Mouse (Mus musculus): ENCODE measurements at regions not wholly inside any gene's neighbourhood (a gene's known extent, or its start where the extent isn't known, plus 50 kb on each side); places are given as distances from the start of the nearest gene placed in this dataset.

- no peak for ATAC-seq (replicated peaks; ENCODE audit: poor library complexity)
Observed at GRCm38 (mm10) chr12:12820668-12821351, 120.9 kb downstream of the Mycn start.

- no peak for ATAC-seq (replicated peaks; ENCODE audit: poor library complexity)
Observed at GRCm38 (mm10) chr12:12819746-12820145, 122.0 kb downstream of the Mycn start.

GRCm38 (mm10) chr12:12814693-12815092 is 127.0 kb downstream of the Mycn start:
- ATAC-seq (replicated peaks; ENCODE audit: poor library complexity): no peak

DNA sequence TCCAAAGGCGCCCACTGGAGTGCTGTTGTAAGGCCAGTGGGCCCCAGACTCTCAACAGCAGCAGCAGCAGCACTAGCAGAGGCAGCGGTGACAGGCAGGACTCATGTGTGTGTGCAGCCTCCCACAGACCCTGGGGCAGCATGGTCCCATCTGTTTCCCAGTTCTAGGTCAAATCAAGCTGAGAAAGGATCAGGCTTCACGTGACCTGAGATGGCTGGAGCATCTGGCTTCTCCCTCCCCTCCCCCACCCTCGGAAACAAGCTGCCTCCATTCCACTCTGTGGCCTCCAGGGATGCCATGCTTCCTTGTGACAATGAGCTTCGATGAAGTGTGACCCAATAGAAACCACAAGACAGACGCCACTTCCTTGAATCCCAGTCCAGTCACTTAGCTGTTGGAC is 128.8 kb downstream of the Mycn start:
- peak; percentile 37; the same call in 1 of the 2 replicates for ATAC-seq (replicated peaks; ENCODE audit: poor library complexity)

- ATAC-seq (replicated peaks; ENCODE audit: poor library complexity): no peak
Observed at GRCm38 (mm10) chr12:12810943-12811342, 130.8 kb downstream of the Mycn start.

GRCm38 (mm10) chr12:12810159-12810885 is 131.4 kb downstream of the Mycn start:
- peak; percentile 60; the same call in 1 of the 2 replicates for ATAC-seq (replicated peaks; ENCODE audit: poor library complexity)

- ATAC-seq (replicated peaks; ENCODE audit: poor library complexity): no peak
Observed at GRCm38 (mm10) chr12:12808120-12808519, 133.6 kb downstream of the Mycn start.

DNA sequence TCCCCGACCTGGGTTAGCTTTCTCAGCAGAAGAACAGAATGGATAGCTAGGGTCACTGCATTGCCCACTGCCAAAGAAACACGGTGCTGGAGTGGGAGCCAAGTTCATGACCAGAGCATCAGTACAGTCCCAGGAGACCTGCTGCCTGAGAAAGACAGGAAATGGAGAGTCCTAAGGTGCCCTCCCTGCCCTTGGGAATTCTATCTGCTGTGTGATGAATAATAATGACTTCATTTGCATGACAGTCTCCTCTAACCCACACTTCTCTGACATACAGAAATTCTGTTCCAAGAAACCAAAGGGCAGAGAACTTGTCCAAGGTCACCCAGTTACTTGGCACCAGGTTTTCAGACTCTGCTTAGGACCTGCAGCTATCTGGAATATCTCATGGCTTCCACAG is 138.1 kb downstream of the Mycn start:
- ATAC-seq (replicated peaks; ENCODE audit: poor library complexity): no peak

GRCm38 (mm10) chr12:12802396-12802795 is 139.3 kb downstream of the Mycn start:
- ATAC-seq (replicated peaks; ENCODE audit: poor library complexity): no peak

- no peak for ATAC-seq (replicated peaks; ENCODE audit: poor library complexity)
Observed at GRCm38 (mm10) chr12:12801700-12802099, 140.0 kb downstream of the Mycn start.

DNA sequence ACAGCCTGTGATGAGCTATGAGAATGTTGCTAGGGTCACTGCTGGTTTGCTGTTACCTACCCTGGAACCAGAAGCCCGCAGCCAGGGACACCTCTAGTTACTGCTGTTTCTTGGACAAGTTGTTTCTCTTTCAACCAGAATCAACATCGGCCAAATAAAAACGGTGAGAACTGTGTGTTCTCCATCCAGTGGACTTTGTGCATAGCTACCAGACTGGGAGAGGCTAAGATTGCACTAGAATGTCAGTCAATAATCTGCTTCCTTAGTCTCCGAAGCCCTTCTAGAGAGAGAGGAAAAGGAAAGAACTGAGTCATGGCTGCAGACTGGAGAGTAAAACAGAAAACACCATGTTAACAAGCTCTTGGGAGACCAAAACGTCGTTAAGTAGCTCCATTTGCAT is 141.6 kb downstream of the Mycn start:
- no peak for ATAC-seq (replicated peaks; ENCODE audit: poor library complexity)

GRCm38 (mm10) chr12:12789052-12789451 is 152.7 kb downstream of the Mycn start:
- ATAC-seq (replicated peaks; ENCODE audit: poor library complexity): no peak

DNA sequence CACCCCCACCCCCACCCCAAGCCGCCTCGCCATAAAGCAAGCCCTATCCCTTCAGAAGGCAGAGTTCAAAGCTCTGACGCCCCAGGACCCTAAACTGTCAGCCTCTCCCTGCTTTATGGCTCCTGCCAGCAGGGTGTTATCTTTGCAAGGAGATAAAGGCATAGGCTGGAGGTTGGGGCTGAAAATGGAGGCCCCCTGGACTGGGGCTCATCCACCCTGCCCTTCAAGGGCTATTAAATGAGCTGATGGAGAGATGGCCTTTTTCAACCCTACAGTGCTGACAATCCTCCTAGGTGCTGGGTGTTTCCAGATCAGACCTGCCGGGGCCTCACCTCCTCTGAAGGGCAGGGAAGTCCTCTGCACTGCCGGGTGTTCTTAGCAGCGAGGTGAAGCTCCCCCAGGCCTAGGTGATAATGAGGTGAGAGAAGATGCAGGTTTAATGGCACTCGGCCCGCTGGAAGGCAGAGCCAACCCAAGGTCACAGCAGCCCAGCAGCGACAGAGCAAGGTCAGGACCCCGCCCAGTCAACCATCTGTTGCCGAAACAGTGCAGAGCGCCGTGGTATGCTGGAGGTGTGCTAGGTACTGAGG is 153.4 kb downstream of the Mycn start:
- ATAC-seq (replicated peaks; ENCODE audit: poor library complexity): no peak

GRCm38 (mm10) chr12:12787608-12788262 is 154.0 kb downstream of the Mycn start:
- ATAC-seq (replicated peaks; ENCODE audit: poor library complexity): no peak

GRCm38 (mm10) chr12:12787161-12787560 is 154.6 kb downstream of the Mycn start:
- ATAC-seq (replicated peaks; ENCODE audit: poor library complexity): no peak

- no peak for ATAC-seq (replicated peaks; ENCODE audit: poor library complexity)
Observed at GRCm38 (mm10) chr12:12783699-12784605, 157.8 kb downstream of the Mycn start.

- ATAC-seq (replicated peaks; ENCODE audit: poor library complexity): peak; percentile 60; the same call in 1 of the 2 replicates
Observed at GRCm38 (mm10) chr12:12781526-12781925, 160.2 kb downstream of the Mycn start.

GRCm38 (mm10) chr12:12778563-12779256 is 163.0 kb downstream of the Mycn start:
- ATAC-seq (replicated peaks; ENCODE audit: poor library complexity): no peak

GRCm38 (mm10) chr12:12777422-12777821 is 164.3 kb downstream of the Mycn start:
- no peak for ATAC-seq (replicated peaks; ENCODE audit: poor library complexity)

- no peak for ATAC-seq (replicated peaks; ENCODE audit: poor library complexity)
Observed at GRCm38 (mm10) chr12:12776783-12777182, 164.9 kb downstream of the Mycn start.

All from megakaryocyte progenitor cell, adult 5-6 weeks (primary cell).